Mouse (Mus musculus): Measurements from ENCODE around the gene Extl1. TPM values are rescaled to one million over a fixed set of nuclear protein-coding genes. Genes with fewer than 3 reads are reported as not detected.

Extl1 gene
- polyA plus RNA-seq, 1 experiment from 2014 or later = 2.1 TPM

DNA sequence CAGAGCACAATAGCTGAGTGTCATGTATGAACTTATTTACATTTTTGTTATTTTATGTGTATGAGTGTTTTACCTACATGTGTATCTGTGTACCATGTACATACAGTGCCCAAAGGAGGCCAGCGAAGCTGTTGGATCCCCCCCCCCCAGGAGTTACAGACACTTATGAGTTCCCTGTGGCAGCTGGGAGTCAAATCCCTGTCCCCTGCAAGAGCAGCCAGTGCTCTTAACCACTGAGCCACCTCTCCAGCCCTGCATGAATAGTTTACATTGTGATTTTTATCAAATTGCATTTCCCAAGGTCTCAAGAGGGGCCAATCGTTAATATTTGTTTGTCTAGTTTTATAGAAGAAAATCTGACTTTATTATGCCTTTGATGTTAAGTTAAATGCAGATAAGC is 76.7 kb downstream of the Extl1 start:
- no peaks in the 10 kb centered on the region for H3K27me3 ChIP-seq (ENCODE audit: control insufficient read depth, insufficient read depth, low read length)
- no peak overlapping the region for H3K4me3 ChIP-seq (ENCODE audit: low read depth, low read length)
- WGBS = 40% methylated on average over 2 of the region's 2 CpGs
- TF ChIP-seq EP300 (optimal IDR thresholded peaks at IDR 0.05) = no peak
- TF ChIP-seq CTCF (IDR thresholded peaks at IDR 0.05; ENCODE audit: low read depth) = no peak
- H3K36me3 ChIP-seq (ENCODE audit: control insufficient read depth, insufficient read depth, low read length) = no peaks in the 10 kb centered on the region
- H3K4me2 ChIP-seq (replicated peaks; ENCODE audit: low read depth) = peak overlapping the region; percentile 35; the same call in 1 of the 2 replicates
- no peaks in the 10 kb centered on the region for H3K4me1 ChIP-seq (replicated peaks; ENCODE audit: control insufficient read depth, insufficient read depth)
- H3K27ac ChIP-seq (replicated peaks) = no peak overlapping the region
- ATAC-seq (ENCODE audit: low FRiP score, low TSS enrichment) = no peak
- no peaks in the 10 kb centered on the region for H3K9me3 ChIP-seq (ENCODE audit: control insufficient read depth, low read length)
- no peak for DNase-seq (ENCODE audit: low spot score)
- H3K9ac ChIP-seq (ENCODE audit: low read length) = no peak overlapping the region

Other genes starting within 250 kb of the Extl1 start
- 87.6 and 102 TPM in 2 replicates for gene Cep85, start 196.7 kb downstream of the Extl1 start, polyA plus RNA-seq (2015; fragmentation: Nextera tagmentation; extraction: Ambion mirVana)
- not detected in 2 replicates for gene Gm7534, start 180.8 kb downstream of the Extl1 start, polyA plus RNA-seq (2015; fragmentation: Nextera tagmentation; extraction: Ambion mirVana)
- 0.11 and 0.19 TPM in 2 replicates for gene Catsper4, start 156.5 kb downstream of the Extl1 start, polyA plus RNA-seq (2015; fragmentation: Nextera tagmentation; extraction: Ambion mirVana)
- gene Cnksr1, start 145.5 kb downstream of the Extl1 start, polyA plus RNA-seq (2015; fragmentation: Nextera tagmentation; extraction: Ambion mirVana) = 9.4 and 9.5 TPM in 2 replicates
- gene E130218I03Rik, start 140.2 kb downstream of the Extl1 start, polyA plus RNA-seq (2015; fragmentation: Nextera tagmentation; extraction: Ambion mirVana) = 0.21 and 0.31 TPM in 2 replicates
- gene Zfp593, start 138.3 kb downstream of the Extl1 start, polyA plus RNA-seq (2015; fragmentation: Nextera tagmentation; extraction: Ambion mirVana) = 12.1 and 12.6 TPM in 2 replicates
- not detected in 2 replicates for gene Gm30191, start 136.9 kb downstream of the Extl1 start, polyA plus RNA-seq (2015; fragmentation: Nextera tagmentation; extraction: Ambion mirVana)
- gene Grrp1, start 129.7 kb downstream of the Extl1 start, polyA plus RNA-seq (2015; fragmentation: Nextera tagmentation; extraction: Ambion mirVana) = 3.7 and 4.2 TPM in 2 replicates
- gene Pdik1l, start 96.0 kb downstream of the Extl1 start, polyA plus RNA-seq (2015; fragmentation: Nextera tagmentation; extraction: Ambion mirVana) = 8.3 and 8.4 TPM in 2 replicates
- 0.07 and 0.13 TPM in 2 replicates for gene Trim63, start 68.7 kb downstream of the Extl1 start, polyA plus RNA-seq (2015; fragmentation: Nextera tagmentation; extraction: Ambion mirVana)
- gene Slc30a2, start 40.7 kb downstream of the Extl1 start, polyA plus RNA-seq (2015; fragmentation: Nextera tagmentation; extraction: Ambion mirVana) = 0.06 and 0.07 TPM in 2 replicates
- gene Pafah2, start 12.5 kb upstream of the Extl1 start, polyA plus RNA-seq (2015; fragmentation: Nextera tagmentation; extraction: Ambion mirVana) = 16.8 and 17.1 TPM in 2 replicates
- gene Stmn1, start 84.5 kb upstream of the Extl1 start, polyA plus RNA-seq (2015; fragmentation: Nextera tagmentation; extraction: Ambion mirVana) = 358 and 380 TPM in 2 replicates
- 51.8 and 56.4 TPM in 2 replicates for gene Paqr7, start 112.8 kb upstream of the Extl1 start, polyA plus RNA-seq (2015; fragmentation: Nextera tagmentation; extraction: Ambion mirVana)
- gene Aunip, start 127.1 kb upstream of the Extl1 start, polyA plus RNA-seq (2015; fragmentation: Nextera tagmentation; extraction: Ambion mirVana) = 3.5 and 3.8 TPM in 2 replicates
- gene Mtfr1l, start 151.5 kb upstream of the Extl1 start, polyA plus RNA-seq (2015; fragmentation: Nextera tagmentation; extraction: Ambion mirVana) = 64.7 and 70.3 TPM in 2 replicates
- 8.6 and 12.1 TPM in 2 replicates for gene Selenon, start 168.3 kb upstream of the Extl1 start, polyA plus RNA-seq (2015; fragmentation: Nextera tagmentation; extraction: Ambion mirVana)